Mouse (Mus musculus): ENCODE results near the gene Xrcc5. TPM values are rescaled to one million over a fixed set of nuclear protein-coding genes. Genes with fewer than 3 reads are reported as not detected.

Gene Xrcc5
- total RNA-seq (2023), result 26.0 TPM

DNA sequence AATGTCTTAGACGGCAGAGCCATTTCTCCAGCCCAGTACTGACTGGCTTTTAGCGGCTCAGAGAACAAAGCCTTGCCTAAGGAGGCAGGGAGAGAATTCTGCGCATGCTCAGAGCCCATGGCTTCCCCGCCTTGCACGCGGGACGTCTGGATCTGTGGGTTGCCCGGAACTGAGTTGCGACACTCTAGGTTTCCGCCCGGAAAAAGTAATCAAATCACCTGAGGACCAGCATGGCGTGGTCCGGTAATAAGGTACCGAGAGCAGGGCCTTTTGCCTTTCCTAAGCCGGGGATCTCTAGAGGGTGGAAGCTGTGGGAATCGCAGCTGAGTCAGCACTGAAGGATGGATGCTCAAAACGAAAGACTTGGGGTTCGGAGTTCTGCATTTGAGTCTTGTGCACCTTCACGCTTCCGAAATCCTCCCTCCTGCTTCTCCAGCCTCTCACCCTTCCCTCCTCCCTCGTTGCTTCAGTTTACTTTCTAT lies at the start of gene Xrcc5:
Gene Xrcc5 (plus strand): TSS at position 105 of the 482 bp plus-strand sequence.

DNA sequence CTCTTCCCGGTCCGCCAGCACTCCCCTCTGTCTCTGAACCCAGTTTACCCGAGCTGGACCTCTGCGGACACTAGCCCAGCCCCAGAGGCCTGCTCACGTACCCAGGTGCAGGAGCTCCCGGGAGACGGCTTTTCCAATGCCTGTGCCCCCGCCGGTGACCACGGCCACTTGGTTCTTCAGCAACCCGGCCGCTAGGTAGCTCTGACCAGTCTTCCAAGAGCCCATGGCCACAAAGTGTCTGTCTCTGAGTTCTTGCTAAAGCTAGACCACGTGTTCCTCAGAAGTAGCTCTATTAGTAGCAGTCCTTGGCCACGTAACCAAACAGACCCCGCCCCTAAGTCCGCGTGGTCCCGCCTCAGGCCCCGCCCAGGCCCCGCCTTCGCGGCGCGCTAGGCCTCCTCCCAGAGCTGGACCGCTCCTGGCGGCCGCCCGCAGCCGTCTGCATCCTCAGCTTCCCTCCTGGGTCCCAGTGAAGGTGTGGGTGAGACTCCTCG lies 23.2 kb upstream of the Xrcc5 start, which contains the start of the genes Pecr and Tmem169:
Gene Pecr (minus strand): TSS at position 323 of the 494 bp plus-strand sequence.
Gene Tmem169 (plus strand): TSS at position 378 of the 494 bp plus-strand sequence.

Other genes with a start within 250 kb of the Xrcc5 start
- gene Mreg, start 95.1 kb upstream of the Xrcc5 start, total RNA-seq (2023), result 1.5 TPM
- gene Pecr, start 23.1 kb upstream of the Xrcc5 start, total RNA-seq (2023), result 1.6 TPM
- not detected for gene Tmem169, start 23.1 kb upstream of the Xrcc5 start, total RNA-seq (2023)
- gene March4, start 229.5 kb downstream of the Xrcc5 start, total RNA-seq (2023), result not detected

Measured in CD4-positive naive resting alpha-beta T cell, adult 76 days (primary cell).